Mouse (Mus musculus) G1E (cell line): Measurements from ENCODE around the gene Nfatc2.

Experiments
- CTCF ChIP-seq: IDR thresholded peaks from 2 replicates; pipeline ENCODE4 v1.5.1; 2012; ENCODE audit warnings: low read depth, low read length, inconsistent platforms, mixed read lengths
- GATA1 ChIP-seq: IDR thresholded peaks from 2 replicates; pipeline ENCODE4 v1.6.1; 2012; ENCODE audit warnings: borderline replicate concordance, low read length, inconsistent platforms, mixed read lengths
- TAL1 ChIP-seq: conservative IDR thresholded peaks from 2 replicates; pipeline ENCODE4 v1.6.1; 2012; ENCODE audit warnings: low read depth, low read length, inconsistent platforms, mixed read lengths

- TF ChIP-seq CTCF (no peak), GATA1 (no peak), TAL1 (no peak)
These were observed 75.9 kb downstream of the Nfatc2 start for GRCm38 (mm10) chr2:168525391-168526154.
